Mouse (Mus musculus): Measurements from ENCODE around the gene Hnf4a. TPM values are rescaled to one million over a fixed set of nuclear protein-coding genes. Genes with fewer than 3 reads are reported as not detected.
"Not testable (repeated sequence)": the region's sequence is repeated elsewhere in the genome, so short reads cannot be mapped to it uniquely, and the experiment has no call there.

The Hnf4a gene
- polyA plus RNA-seq, 1 experiment from 2014 or later = 27.5 TPM

DNA sequence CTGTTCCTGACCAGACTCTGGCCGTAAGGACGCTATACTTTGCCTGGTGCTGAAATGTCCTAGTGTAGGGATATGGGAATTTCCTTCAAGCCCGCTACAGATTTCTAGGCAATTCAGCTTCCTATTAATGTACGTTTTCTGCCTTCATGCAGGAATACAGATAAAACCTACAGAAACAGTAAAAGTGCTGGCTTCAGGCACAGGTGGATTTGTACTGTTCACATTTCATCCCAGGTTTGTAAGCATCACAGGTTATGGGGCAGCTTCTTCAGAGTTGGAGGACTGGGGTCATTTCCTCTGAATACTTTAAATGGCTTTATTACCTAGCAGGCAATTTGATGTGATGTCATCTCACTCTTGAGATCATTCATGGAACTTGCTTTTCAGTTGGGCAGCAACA is 111.3 kb downstream of the Hnf4a start:
- Histone ChIP-seq H3K27ac (ENCODE audit: low read depth) (peak overlapping the region; percentile 34; the same call in 1 of the 2 replicates), H3K27me3 (ENCODE audit: insufficient read depth, low read length) (no peaks in the 10 kb centered on the region), H3K9ac (replicated peaks) (no peak overlapping the region), H3K4me1 (ENCODE audit: insufficient read depth) (peaks cover 5% of the 10 kb centered on the region), H3K36me3 (replicated peaks; ENCODE audit: insufficient read depth, low read length) (peaks cover 96% of the 10 kb centered on the region), H3K4me3 (ENCODE audit: low read depth, low read length) (no peak overlapping the region), H3K4me2 (ENCODE audit: low read depth, low read length) (no peak overlapping the region), H3K9me3 (ENCODE audit: low read length) (no peaks in the 10 kb centered on the region)
- DNase-seq (no peak), ATAC-seq (no peak)
- 89% methylated on average over 4 of the region's 4 CpGs for WGBS (ENCODE audit: insufficient replicate concordance)
- TF ChIP-seq CTCF (IDR thresholded peaks at IDR 0.05; ENCODE audit: low read depth) (no peak), EP300 (IDR thresholded peaks at IDR 0.05; ENCODE audit: low read depth) (no peak)

DNA sequence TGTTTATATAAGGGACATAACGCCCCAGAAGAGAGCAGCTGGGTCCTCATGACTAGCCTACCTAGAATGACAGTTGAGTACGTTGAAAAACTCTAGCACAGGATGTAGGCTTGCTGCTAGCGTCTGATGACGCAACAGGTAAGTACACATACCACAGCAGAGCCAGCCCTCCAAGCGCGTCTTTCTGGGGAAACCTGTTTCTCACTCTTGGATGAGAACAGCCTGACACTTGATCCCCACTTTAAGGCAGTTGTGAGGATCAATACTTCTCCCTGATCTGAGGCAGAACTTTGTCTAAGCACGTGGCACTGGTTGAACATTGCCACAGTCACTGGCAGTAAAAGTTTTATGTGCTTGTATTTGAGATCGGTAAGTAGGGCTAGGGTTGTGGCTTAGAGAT is 113.8 kb downstream of the Hnf4a start:
- Histone ChIP-seq H3K9me3 (ENCODE audit: low read length) (no peaks in the 10 kb centered on the region), H3K4me3 (ENCODE audit: low read depth, low read length) (no peak overlapping the region), H3K27ac (ENCODE audit: low read depth) (peak overlapping the region; percentile 35; the same call in 1 of the 2 replicates), H3K36me3 (replicated peaks; ENCODE audit: insufficient read depth, low read length) (peaks cover 96% of the 10 kb centered on the region), H3K27me3 (ENCODE audit: insufficient read depth, low read length) (no peaks in the 10 kb centered on the region), H3K4me2 (ENCODE audit: low read depth, low read length) (no peak overlapping the region), H3K4me1 (ENCODE audit: insufficient read depth) (peaks cover 5% of the 10 kb centered on the region), H3K9ac (replicated peaks) (no peak overlapping the region)
- DNase-seq = no peak
- no peak for TF ChIP-seq EP300 (IDR thresholded peaks at IDR 0.05; ENCODE audit: low read depth)
- no peak for TF ChIP-seq CTCF (IDR thresholded peaks at IDR 0.05; ENCODE audit: low read depth)
- WGBS (ENCODE audit: insufficient replicate concordance) = 53% methylated on average over 8 of the region's 8 CpGs
- ATAC-seq = peak; percentile 49

- peak overlapping the region; percentile 35; the same call in 1 of the 2 replicates for H3K27ac ChIP-seq (ENCODE audit: low read depth)
- 89% methylated on average over 3 of the region's 3 CpGs for WGBS (ENCODE audit: insufficient replicate concordance)
- H3K4me2 ChIP-seq (ENCODE audit: low read depth, low read length); H3K9ac ChIP-seq (replicated peaks); ATAC-seq; H3K27me3 ChIP-seq (ENCODE audit: insufficient read depth, low read length); DNase-seq; H3K9me3 ChIP-seq (ENCODE audit: low read length); H3K4me1 ChIP-seq (ENCODE audit: insufficient read depth); H3K4me3 ChIP-seq (ENCODE audit: low read depth, low read length): not testable (repeated sequence)
- peaks cover 97% of the 10 kb centered on the region for H3K36me3 ChIP-seq (replicated peaks; ENCODE audit: insufficient read depth, low read length)
These were observed 114.8 kb downstream of the Hnf4a start for GRCm38 (mm10) chr2:163621401-163621800.

Other genes with a start within 250 kb of the Hnf4a start
- 0.11 and 0.19 TPM in 2 replicates for gene Jph2, start 108.8 kb upstream of the Hnf4a start, polyA plus RNA-seq (2015; fragmentation: Nextera tagmentation; extraction: Ambion mirVana)
- gene Oser1, start 82.1 kb upstream of the Hnf4a start, polyA plus RNA-seq (2015; fragmentation: Nextera tagmentation; extraction: Ambion mirVana) = 42.6 and 50.4 TPM in 2 replicates
- gene Gdap1l1, start 68.3 kb upstream of the Hnf4a start, polyA plus RNA-seq (2015; fragmentation: Nextera tagmentation; extraction: Ambion mirVana) = not detected in 2 replicates
- 15.1 and 16.9 TPM in 2 replicates for gene Fitm2, start 34.2 kb upstream of the Hnf4a start, polyA plus RNA-seq (2015; fragmentation: Nextera tagmentation; extraction: Ambion mirVana)
- gene R3hdml, start 14.5 kb upstream of the Hnf4a start, polyA plus RNA-seq (2015; fragmentation: Nextera tagmentation; extraction: Ambion mirVana) = not detected in 2 replicates
- gene Ttpal, start 95.5 kb downstream of the Hnf4a start, polyA plus RNA-seq (2015; fragmentation: Nextera tagmentation; extraction: Ambion mirVana) = 6.7 and 9.5 TPM in 2 replicates
- gene Serinc3, start 138.3 kb downstream of the Hnf4a start, polyA plus RNA-seq (2015; fragmentation: Nextera tagmentation; extraction: Ambion mirVana) = 79.9 and 92.7 TPM in 2 replicates
- 84.9 and 85.0 TPM in 2 replicates for gene Pkig, start 151.6 kb downstream of the Hnf4a start, polyA plus RNA-seq (2015; fragmentation: Nextera tagmentation; extraction: Ambion mirVana)
- 2.7 TPM in 2 replicates for gene Ada, start 243.4 kb downstream of the Hnf4a start, polyA plus RNA-seq (2015; fragmentation: Nextera tagmentation; extraction: Ambion mirVana)

Data from liver, postnatal 0 days (tissue).